ENCODE assay signal across 8 mouse cellular contexts in genomic region chr17:30188031-30188981, GRCm38 (mm10).
DNase-seq lines count a peak whose midpoint lies in the region; ATAC-seq and TF ChIP-seq lines count a peak whose summit lies in the region.

No protein-coding gene starts in this region.

- peak overlapping the region; percentile 44 for H3K4me3 ChIP-seq in gastrocnemius, adult 2 months
- H3K4me3 ChIP-seq in hindbrain, embryonic 16.5 days (ENCODE audit: low read length): no peak overlapping the region

- ATAC-seq in hindbrain, embryonic 16.5 days: peak; percentile 81

- H3K27me3 ChIP-seq in hindbrain, embryonic 16.5 days (replicated peaks; ENCODE audit: control insufficient read depth, insufficient read depth, low read length): no peaks in the 10 kb centered on the region

- WGBS in hindbrain, embryonic 16.5 days: 11% methylated on average over 20 of the region's 20 CpGs

- no peaks in the 10 kb centered on the region for H3K9me3 ChIP-seq in hindbrain, embryonic 16.5 days (ENCODE audit: control insufficient read depth, low read length)

- no peak overlapping the region for H3K9ac ChIP-seq in hindbrain, embryonic 16.5 days (ENCODE audit: low read depth, low read length)

- no peaks in the 10 kb centered on the region for H3K36me3 ChIP-seq in hindbrain, embryonic 16.5 days (ENCODE audit: control insufficient read depth, insufficient read depth, low read length)

- no peak for TF ChIP-seq CTCF in gastrocnemius, adult 2 months (IDR thresholded peaks at IDR 0.05)

- intact Hi-C loops in gastrocnemius, adult 2 months (cut with DNase I): no loop called here

- H3K27ac ChIP-seq in gastrocnemius, adult 2 months: peak overlapping the region; percentile 79
- peak overlapping the region; percentile 73 for H3K27ac ChIP-seq in hindbrain, embryonic 16.5 days (ENCODE audit: low read depth, low read length)

- H3K4me2 ChIP-seq in hindbrain, embryonic 16.5 days (ENCODE audit: low read length): peak overlapping the region; percentile 13

- H3K4me1 ChIP-seq in hindbrain, embryonic 16.5 days (ENCODE audit: control insufficient read depth, insufficient read depth, low read depth, low read length): peaks cover 35% of the 10 kb centered on the region

- DNase-seq in gastrocnemius, adult 2 months: peak; percentile 54
- no peak for DNase-seq in gastrocnemius, postnatal 10 days
- DNase-seq in testis, postnatal 10 days (ENCODE audit: low spot score): peak; percentile 36
- no peak for DNase-seq in testis, postnatal 14 days (ENCODE audit: low spot score)
- DNase-seq in retina, postnatal 1 day: peak; percentile 83
- DNase-seq in adrenal gland, adult 8-10 months: no peak
- DNase-seq in thymus, postnatal 14 days: no peak

Comparison
In these comparisons a context has a peak if more than half of its experiments do, and no peak if none do; other contexts are left out.
1. DNase-seq: peak in gastrocnemius, adult 2 months (single experiment), testis, postnatal 10 days (single experiment) and retina, postnatal 1 day (single experiment); none in gastrocnemius, postnatal 10 days (single experiment), testis, postnatal 14 days (single experiment), adrenal gland, adult 8-10 months (single experiment) and thymus, postnatal 14 days (single experiment).